Mouse (Mus musculus): ENCODE results near the gene Gjd2. TPM values are rescaled to one million over a fixed set of nuclear protein-coding genes. Genes with fewer than 3 reads are reported as not detected.

The Gjd2 gene
- total and polyA plus RNA-seq, 3 experiments: not detected

DNA sequence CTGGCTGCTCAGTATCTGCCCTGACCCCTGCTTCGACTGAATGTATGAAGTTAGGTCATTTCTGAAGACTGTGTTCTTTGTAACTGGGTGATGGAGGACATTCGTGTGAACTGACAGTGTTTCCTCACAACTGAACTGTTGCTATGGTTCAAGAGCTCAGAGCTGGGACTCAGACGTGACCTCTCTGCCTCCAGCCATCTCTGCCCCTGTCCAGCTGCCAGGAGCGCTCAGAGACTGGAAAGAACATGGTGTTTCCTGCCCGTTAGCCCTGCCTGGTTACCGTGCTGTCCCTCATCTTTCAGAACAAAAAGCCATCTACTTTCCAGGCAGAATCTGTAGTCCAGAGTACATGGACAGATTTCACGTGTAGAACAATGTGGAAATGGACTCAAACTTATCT, 39.5 kb downstream of the Gjd2 start:
- H3K4me1 ChIP-seq (ENCODE audit: insufficient read depth, low read depth, low read length): no peaks in the 10 kb centered on the region
- no peak for ATAC-seq (ENCODE audit: extremely low read depth, insufficient number of reproducible peaks, low FRiP score, poor library complexity, severe bottlenecking)
- no peaks in the 10 kb centered on the region for H3K36me3 ChIP-seq (replicated peaks)
- no peak for DNase-seq (ENCODE audit: low spot score)
- peaks cover 2% of the 10 kb centered on the region; the same call in 1 of the 2 replicates for H3K27me3 ChIP-seq (ENCODE audit: insufficient read depth, low read length)
- H3K4me3 ChIP-seq (ENCODE audit: low read depth, low read length): no peak overlapping the region
- TF ChIP-seq POLR2AphosphoS5 (IDR thresholded peaks at IDR 0.05; ENCODE audit: insufficient replicate concordance, low read depth, low read length) (no peak), GATA1 (IDR thresholded peaks at IDR 0.05; ENCODE audit: borderline replicate concordance, low read length) (no peak), CTCF (IDR thresholded peaks at IDR 0.05; ENCODE audit: low read depth, low read length) (no peak), TAL1 (conservative IDR thresholded peaks at IDR 0.05; ENCODE audit: low read depth, low read length) (no peak), GATA2 (IDR thresholded peaks at IDR 0.05; ENCODE audit: borderline replicate concordance, low read depth, low read length) (no peak)
- H3K9me3 ChIP-seq (replicated peaks): no peaks in the 10 kb centered on the region

GRCm38 (mm10) chr2:113966421-113966820, 47.0 kb downstream of the Gjd2 start:
- Histone ChIP-seq H3K36me3 (replicated peaks) (no peaks in the 10 kb centered on the region), H3K4me1 (ENCODE audit: insufficient read depth, low read depth, low read length) (no peaks in the 10 kb centered on the region), H3K9me3 (replicated peaks) (no peaks in the 10 kb centered on the region), H3K27me3 (ENCODE audit: insufficient read depth, low read length) (no peaks in the 10 kb centered on the region; the same call in 1 of the 2 replicates), H3K4me3 (ENCODE audit: low read depth, low read length) (no peak overlapping the region)
- no peak for TF ChIP-seq POLR2AphosphoS5 (IDR thresholded peaks at IDR 0.05; ENCODE audit: insufficient replicate concordance, low read depth, low read length)
- no peak for TF ChIP-seq CTCF (IDR thresholded peaks at IDR 0.05; ENCODE audit: low read depth, low read length)
- no peak for TF ChIP-seq GATA1 (IDR thresholded peaks at IDR 0.05; ENCODE audit: borderline replicate concordance, low read length)
- no peak for TF ChIP-seq GATA2 (IDR thresholded peaks at IDR 0.05; ENCODE audit: borderline replicate concordance, low read depth, low read length)
- no peak for TF ChIP-seq TAL1 (conservative IDR thresholded peaks at IDR 0.05; ENCODE audit: low read depth, low read length)
- ATAC-seq (ENCODE audit: extremely low read depth, insufficient number of reproducible peaks, low FRiP score, poor library complexity, severe bottlenecking): no peak
- DNase-seq (ENCODE audit: low spot score): no peak

Other genes starting within 250 kb of the Gjd2 start
- 4.2 TPM in 1 of 2 replicates, not detected in the other for gene Scg5, start 184.5 kb downstream of the Gjd2 start, total RNA-seq (2014; fragmentation: Nextera tagmentation)
- 0.27 and 1.7 TPM in 2 replicates for gene Scg5, start 184.5 kb downstream of the Gjd2 start, total RNA-seq (2017)
- gene Scg5, start 184.5 kb downstream of the Gjd2 start, polyA plus RNA-seq (2012): not detected in 2 replicates
- 81.4 and 85.7 TPM in 2 replicates for gene Arhgap11a, start 165.0 kb downstream of the Gjd2 start, total RNA-seq (2014; fragmentation: Nextera tagmentation)
- 37.9 and 50.5 TPM in 2 replicates for gene Arhgap11a, start 165.0 kb downstream of the Gjd2 start, total RNA-seq (2017)
- gene Arhgap11a, start 165.0 kb downstream of the Gjd2 start, polyA plus RNA-seq (2012): 15.9 and 19.0 TPM in 2 replicates
- not detected in 2 replicates for gene Actc1, start 39.9 kb upstream of the Gjd2 start, total RNA-seq (2014; fragmentation: Nextera tagmentation)
- not detected in 2 replicates for gene Actc1, start 39.9 kb upstream of the Gjd2 start, total RNA-seq (2017)
- not detected in 2 replicates for gene Actc1, start 39.9 kb upstream of the Gjd2 start, polyA plus RNA-seq (2012)
- gene Aqr, start 173.4 kb upstream of the Gjd2 start, total RNA-seq (2014; fragmentation: Nextera tagmentation): 122 and 136 TPM in 2 replicates
- gene Aqr, start 173.4 kb upstream of the Gjd2 start, total RNA-seq (2017): 102 and 107 TPM in 2 replicates
- 15.3 and 20.0 TPM in 2 replicates for gene Aqr, start 173.4 kb upstream of the Gjd2 start, polyA plus RNA-seq (2012)
- gene Zfp770, start 187.8 kb upstream of the Gjd2 start, total RNA-seq (2014; fragmentation: Nextera tagmentation): 7.4 TPM in 1 of 2 replicates, not detected in the other
- gene Zfp770, start 187.8 kb upstream of the Gjd2 start, total RNA-seq (2017): 0.05 and 0.12 TPM in 2 replicates
- gene Zfp770, start 187.8 kb upstream of the Gjd2 start, polyA plus RNA-seq (2012): not detected in 2 replicates

Measured in G1E (cell line).